Mouse (Mus musculus) testis, adult 2 months (tissue): ENCODE data around the gene H2al1g. TPM values are rescaled to one million over a fixed set of nuclear protein-coding genes. Genes with fewer than 3 reads are reported as not detected.

ENCODE experiments used
- H3K27ac ChIP-seq: fragments of 200-500 bp; 2 replicates; pipeline ENCODE4 v1.5.1; 2012; ENCODE audit warnings: low read depth, low read length; ENCODE audit not compliant: control insufficient read depth, insufficient read depth
- H3K27me3 ChIP-seq: fragments of 200-500 bp; 2 replicates; pipeline ENCODE4 v1.6.1; 2012; ENCODE audit warnings: mild to moderate bottlenecking, low read length, moderate library complexity; ENCODE audit not compliant: control insufficient read depth, insufficient read depth
- H3K36me3 ChIP-seq: fragments of 200-500 bp; 2 replicates; pipeline ENCODE4 v1.6.1; 2012; ENCODE audit warnings: mild to moderate bottlenecking, low read length; ENCODE audit not compliant: control insufficient read depth, insufficient read depth
- H3K4me1 ChIP-seq: fragments of 200-500 bp; 2 replicates; pipeline ENCODE4 v1.6.1; 2012; ENCODE audit warnings: low read length; ENCODE audit not compliant: control insufficient read depth, insufficient read depth
- H3K4me3 ChIP-seq: fragments of 200-500 bp; 2 replicates; pipeline ENCODE4 v1.5.1; 2012; ENCODE audit warnings: low read depth, mild to moderate bottlenecking, low read length, moderate library complexity, mixed read lengths; ENCODE audit not compliant: control insufficient read depth
- CTCF ChIP-seq: fragments of 200-500 bp; IDR thresholded peaks from 2 replicates; pipeline ENCODE4 v1.5.1; 2012; ENCODE audit warnings: low read depth, mild to moderate bottlenecking, inconsistent platforms, low read length, moderate library complexity; ENCODE audit not compliant: control insufficient read depth, insufficient read depth, insufficient replicate concordance
- POLR2A ChIP-seq: fragments of 200-500 bp; IDR thresholded peaks from 2 replicates; pipeline ENCODE4 v1.6.1; 2012; ENCODE audit warnings: low read depth, mild to moderate bottlenecking, inconsistent platforms, low read length, moderate library complexity; ENCODE audit not compliant: control insufficient read depth
- polyA plus RNA-seq: library from polyadenylated mRNA; depleted of rRNA; stranded (reverse); fragments of >200 nt; gene quantifications from 2 replicates; pipeline ENCODE4 v1.2.3, GENCODE M21; 2012; rRNA removed

H2al1g gene
- polyA plus RNA-seq, 1 experiment = 37.6 TPM

GRCm38 (mm10) chrX:11363890-11364289 lies 45.8 kb downstream of the H2al1g start:
- TF ChIP-seq POLR2A (no peak), CTCF (no peak)
- H3K27ac ChIP-seq = no peak overlapping the region
- no peaks in the 10 kb centered on the region for H3K36me3 ChIP-seq
- no peaks in the 10 kb centered on the region for H3K27me3 ChIP-seq
- H3K4me1 ChIP-seq = no peaks in the 10 kb centered on the region
- H3K4me3 ChIP-seq = no peak overlapping the region

- Histone ChIP-seq H3K27me3 (no peaks in the 10 kb centered on the region), H3K4me3 (no peak overlapping the region), H3K36me3 (no peaks in the 10 kb centered on the region), H3K4me1 (no peaks in the 10 kb centered on the region), H3K27ac (no peak overlapping the region)
- TF ChIP-seq CTCF (no peak), POLR2A (no peak)
Measured at GRCm38 (mm10) chrX:11365151-11365550, 47.1 kb downstream of the H2al1g start.

Other genes starting within 250 kb of the H2al1g start
- gene H2al1a, start 19.0 kb upstream of the H2al1g start, polyA plus RNA-seq = 1.9 and 2.2 TPM in 2 replicates
- gene H2al1b, start 15.8 kb upstream of the H2al1g start, polyA plus RNA-seq = 28.9 and 34.3 TPM in 2 replicates
- not detected in 2 replicates for gene H2al1c, start 12.6 kb upstream of the H2al1g start, polyA plus RNA-seq
- gene H2al1d, start 9.4 kb upstream of the H2al1g start, polyA plus RNA-seq = not detected in 2 replicates
- gene H2al1e, start 6.3 kb upstream of the H2al1g start, polyA plus RNA-seq = 7.7 and 9.9 TPM in 2 replicates
- not detected in 2 replicates for gene H2al1f, start 3.1 kb upstream of the H2al1g start, polyA plus RNA-seq
- not detected in 2 replicates for gene H2al1h, start 3.2 kb downstream of the H2al1g start, polyA plus RNA-seq
- gene H2al1i, start 6.4 kb downstream of the H2al1g start, polyA plus RNA-seq = not detected in 2 replicates
- gene H2al1j, start 9.6 kb downstream of the H2al1g start, polyA plus RNA-seq = not detected in 2 replicates